Mouse (Mus musculus) midbrain, embryonic 14.5 days (tissue): ENCODE results near the gene Znrf2. TPM values are rescaled to one million over a fixed set of nuclear protein-coding genes. Genes with fewer than 3 reads are reported as not detected.
A peak's percentile ranks its signal among the peaks of the same experiment; 100 is the strongest.
"Not testable (repeated sequence)": the region's sequence is repeated elsewhere in the genome, so short reads cannot be mapped to it uniquely, and the experiment has no call there.

ENCODE experiments used
- ATAC-seq: fragments of 200-750 bp; cut with Nextera tagmentation; 2 replicates; pipeline ENCODE4 v1.8.0; 2017; ENCODE audit warnings: moderate number of reproducible peaks, moderate library complexity; ENCODE audit not compliant: low FRiP score, low TSS enrichment
- DNase-seq: peaks from one replicate; pipeline ENCODE4 v3.0.0-alpha.2; 2015
- H3K27ac ChIP-seq: fragments of 300-500 bp; sonication (generic); replicated peaks from 2 replicates; pipeline ENCODE4 v1.5.1; 2014; ENCODE audit warnings: mild to moderate bottlenecking, low read depth, low read length, moderate library complexity
- H3K27me3 ChIP-seq: fragments of 300-500 bp; sonication (generic); 2 replicates; pipeline ENCODE4 v1.6.1; 2014; ENCODE audit warnings: low read length, control low read depth, mixed read lengths; ENCODE audit not compliant: control insufficient read depth, insufficient read depth
- H3K36me3 ChIP-seq: fragments of 300-500 bp; sonication (generic); 2 replicates; pipeline ENCODE4 v1.6.1; 2014; ENCODE audit warnings: low read length, control low read depth; ENCODE audit not compliant: control insufficient read depth, insufficient read depth
- H3K4me1 ChIP-seq: fragments of 300-500 bp; sonication (generic); 2 replicates; pipeline ENCODE4 v1.6.1; 2014; ENCODE audit warnings: mild to moderate bottlenecking, antibody characterized with exemption, low read length, control low read depth; ENCODE audit not compliant: control insufficient read depth, insufficient read depth
- H3K4me2 ChIP-seq: fragments of 300-500 bp; sonication (generic); 2 replicates; pipeline ENCODE4 v1.6.1; 2014; ENCODE audit warnings: mild to moderate bottlenecking, low read length, moderate library complexity
- H3K4me3 ChIP-seq: fragments of 300-500 bp; sonication (generic); replicated peaks from 2 replicates; pipeline ENCODE4 v1.5.1; 2014; ENCODE audit warnings: low read depth, low read length
- H3K9ac ChIP-seq: fragments of 300-500 bp; sonication (generic); replicated peaks from 2 replicates; pipeline ENCODE4 v1.6.1; 2014; ENCODE audit warnings: mild to moderate bottlenecking, low read length, moderate library complexity
- H3K9me3 ChIP-seq: fragments of 300-500 bp; sonication (generic); 2 replicates; pipeline ENCODE4 v1.6.1; 2016; ENCODE audit warnings: low read length, control low read depth, mixed read lengths; ENCODE audit not compliant: control insufficient read depth
- WGBS: fragments of 180-500 bp; shearing (Covaris S2); extraction: QIAGEN DNeasy Blood & Tissue Kit; methylation state at CpG from one replicate; pipeline ENCODE4 v1.1.7; 2014; 5-methylcytosine and 5-hydroxymethylcytosine counted together
- polyA plus RNA-seq: library from polyadenylated mRNA; unstranded; fragments of >200 nt; fragmentation: Nextera tagmentation; extraction: Ambion mirVana; gene quantifications from 2 replicates; pipeline ENCODE4 v1.2.1, GENCODE M21; 2014

Znrf2 gene
- polyA plus RNA-seq, 1 experiment from 2014 or later, result 8.8 TPM

- H3K27me3 ChIP-seq, result no peaks in the 10 kb centered on the region
- no peaks in the 10 kb centered on the region for H3K9me3 ChIP-seq
- DNase-seq (no peak), ATAC-seq (no peak)
- peak overlapping the region; percentile 97; the same call in 1 of the 2 replicates for H3K27ac ChIP-seq
- no peak overlapping the region for H3K4me3 ChIP-seq
- peaks cover 20% of the 10 kb centered on the region for H3K4me1 ChIP-seq
- H3K36me3 ChIP-seq, result no peaks in the 10 kb centered on the region
- WGBS, result 79% methylated on average over 9 of the region's 9 CpGs
- peak overlapping the region; percentile 79 for H3K4me2 ChIP-seq
- peak overlapping the region; percentile 31; the same call in 1 of the 2 replicates for H3K9ac ChIP-seq
Measured at GRCm38 (mm10) chr6:54815428-54816130, 1.1 kb upstream of the Znrf2 start.

- DNase-seq, result peak; percentile 75
- 1% methylated on average over 39 of the region's 39 CpGs for WGBS
- Histone ChIP-seq H3K36me3 (no peaks in the 10 kb centered on the region), H3K4me3 (peak overlapping the region; percentile 74), H3K27ac (peak overlapping the region; percentile 97), H3K4me2 (peak overlapping the region; percentile 79), H3K9me3 (no peaks in the 10 kb centered on the region), H3K9ac (peak overlapping the region; percentile 92), H3K4me1 (peaks cover 20% of the 10 kb centered on the region), H3K27me3 (no peaks in the 10 kb centered on the region)
- ATAC-seq, result peak; percentile 56
Measured at GRCm38 (mm10) chr6:54817266-54817767, 601 bp downstream of the Znrf2 start.

- ATAC-seq, result no peak
- peaks cover 20% of the 10 kb centered on the region for H3K4me1 ChIP-seq
- no peak for DNase-seq
- no peak overlapping the region for H3K27ac ChIP-seq
- peak overlapping the region; percentile 79 for H3K4me2 ChIP-seq
- H3K36me3 ChIP-seq, result no peaks in the 10 kb centered on the region
- no peaks in the 10 kb centered on the region for H3K9me3 ChIP-seq
- no peak overlapping the region; the same call in 1 of the 2 replicates for H3K9ac ChIP-seq
- H3K4me3 ChIP-seq, result peak overlapping the region; percentile 74
- no peaks in the 10 kb centered on the region for H3K27me3 ChIP-seq
- WGBS, result 55% methylated on average over 2 of the region's 2 CpGs
Measured at GRCm38 (mm10) chr6:54818389-54818788, 1.7 kb downstream of the Znrf2 start.

- Histone ChIP-seq H3K27ac (no peak overlapping the region), H3K36me3 (no peaks in the 10 kb centered on the region), H3K4me3 (no peak overlapping the region), H3K4me1 (peaks cover 20% of the 10 kb centered on the region), H3K27me3 (no peaks in the 10 kb centered on the region), H3K9me3 (no peaks in the 10 kb centered on the region), H3K9ac (no peak overlapping the region), H3K4me2 (no peak overlapping the region; the same call in 1 of the 2 replicates)
- DNase-seq (no peak), ATAC-seq (no peak)
- WGBS, result 50% methylated on average over 4 of the region's 4 CpGs
Measured at GRCm38 (mm10) chr6:54819272-54819671, 2.6 kb downstream of the Znrf2 start.

- H3K9me3 ChIP-seq, result no peaks in the 10 kb centered on the region
- H3K4me2 ChIP-seq, result no peak overlapping the region
- ATAC-seq (no peak), DNase-seq (peak; percentile 23)
- 55% methylated on average over 3 of the region's 3 CpGs for WGBS
- H3K36me3 ChIP-seq, result no peaks in the 10 kb centered on the region
- H3K27me3 ChIP-seq, result no peaks in the 10 kb centered on the region
- no peak overlapping the region for H3K4me3 ChIP-seq
- H3K9ac ChIP-seq, result no peak overlapping the region
- peaks cover 20% of the 10 kb centered on the region for H3K4me1 ChIP-seq
- no peak overlapping the region for H3K27ac ChIP-seq
Measured at GRCm38 (mm10) chr6:54819746-54820145, 3.0 kb downstream of the Znrf2 start.

GRCm38 (mm10) chr6:54822348-54822747 is 5.6 kb downstream of the Znrf2 start:
- Histone ChIP-seq H3K27me3 (no peaks in the 10 kb centered on the region), H3K9me3 (no peaks in the 10 kb centered on the region), H3K36me3 (no peaks in the 10 kb centered on the region), H3K4me1 (peaks cover 16% of the 10 kb centered on the region), H3K4me3 (no peak overlapping the region), H3K27ac (no peak overlapping the region), H3K4me2 (no peak overlapping the region), H3K9ac (no peak overlapping the region)
- 93% methylated on average over 4 of the region's 4 CpGs for whole genome bisulfite sequencing
- DNase-seq (no peak), ATAC-seq (no peak)

GRCm38 (mm10) chr6:54824561-54824960 is 7.8 kb downstream of the Znrf2 start:
- not testable (repeated sequence) for H3K4me2 ChIP-seq, H3K9ac ChIP-seq, H3K4me3 ChIP-seq, H3K27ac ChIP-seq, DNase-seq, H3K27me3 ChIP-seq, H3K4me1 ChIP-seq, H3K9me3 ChIP-seq, ATAC-seq, H3K36me3 ChIP-seq
- 100% methylated on average over 2 of the region's 2 CpGs for WGBS

- no peak overlapping the region for H3K4me3 ChIP-seq
- no peaks in the 10 kb centered on the region for H3K27me3 ChIP-seq
- H3K36me3 ChIP-seq, result no peaks in the 10 kb centered on the region
- H3K9me3 ChIP-seq, result no peaks in the 10 kb centered on the region
- DNase-seq (no peak), ATAC-seq (no peak)
- no peak overlapping the region for H3K27ac ChIP-seq
- H3K4me1 ChIP-seq, result no peaks in the 10 kb centered on the region
- H3K4me2 ChIP-seq, result no peak overlapping the region
- H3K9ac ChIP-seq, result no peak overlapping the region
- WGBS, result 82% methylated on average over 5 of the region's 5 CpGs
Measured at GRCm38 (mm10) chr6:54827481-54827880, 10.8 kb downstream of the Znrf2 start.

GRCm38 (mm10) chr6:54828274-54828673 is 11.6 kb downstream of the Znrf2 start:
- H3K9me3 ChIP-seq, result no peaks in the 10 kb centered on the region
- ATAC-seq (no peak), DNase-seq (no peak)
- no peak overlapping the region for H3K4me2 ChIP-seq
- WGBS, result 89% methylated on average over 1 of the region's 1 CpGs
- no peak overlapping the region for H3K27ac ChIP-seq
- H3K4me3 ChIP-seq, result no peak overlapping the region
- no peaks in the 10 kb centered on the region for H3K27me3 ChIP-seq
- H3K36me3 ChIP-seq, result no peaks in the 10 kb centered on the region
- H3K9ac ChIP-seq, result no peak overlapping the region
- no peaks in the 10 kb centered on the region for H3K4me1 ChIP-seq
